Mouse (Mus musculus) lung, adult 2 months (tissue): ENCODE results near the gene Pgghg.

ENCODE experiments used
- CTCF ChIP-seq: fragments of 200-500 bp; IDR thresholded peaks from 2 replicates; pipeline ENCODE4 v1.5.1; 2011; ENCODE audit warnings: mild to moderate bottlenecking, low read length, control low read depth; ENCODE audit not compliant: insufficient read depth
- POLR2A ChIP-seq: fragments of 200-500 bp; IDR thresholded peaks from 2 replicates; pipeline ENCODE4 v1.6.1; 2011; ENCODE audit warnings: low read depth, mild to moderate bottlenecking, control low read depth, low read length, borderline replicate concordance; ENCODE audit errors: extremely low read depth

- TF ChIP-seq CTCF (no peak), POLR2A (no peak)
Measured at GRCm38 (mm10) chr7:140912846-140913482, 28.2 kb upstream of the Pgghg start.
